Mouse (Mus musculus): ENCODE data around the gene Tmem216.
A peak's percentile ranks its signal among the peaks of the same experiment; 100 is the strongest.

Gene Tmem216

GRCm38 (mm10) chr19:10495670-10496069, 60.4 kb downstream of the Tmem216 start:
- DNase-seq (ENCODE audit: low read depth, low spot score), result no peak

DNA sequence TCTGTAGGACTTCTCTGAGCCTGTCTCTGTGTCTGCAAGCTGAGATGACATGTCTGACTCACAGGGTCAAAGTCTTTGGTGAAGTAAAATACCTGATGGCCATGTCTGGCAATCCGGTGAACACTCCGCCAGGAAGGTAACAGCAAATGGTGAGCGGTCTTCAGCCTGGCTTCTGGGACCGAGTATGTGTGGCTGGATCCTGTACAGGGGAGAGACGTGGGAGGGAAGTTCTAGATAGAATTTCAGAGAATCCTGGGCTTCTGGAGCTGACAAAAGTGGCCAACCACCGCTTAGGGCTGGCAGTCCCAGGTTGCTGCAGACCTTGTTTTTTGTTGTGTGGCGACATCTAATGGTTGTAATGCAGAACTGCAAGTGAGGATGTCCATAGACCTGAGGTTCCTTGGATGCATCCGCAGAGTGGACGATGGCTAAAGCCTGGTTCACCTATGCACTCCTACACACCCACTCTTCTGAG, 69.7 kb downstream of the Tmem216 start:
- DNase-seq (ENCODE audit: low read depth, low spot score), result peak; percentile 52
